In genomic region chr1:53706431-53707361, GRCm38 (mm10) we compare ENCODE assay signal across 8 mouse cellular contexts. TPM values are rescaled to one million over a fixed set of nuclear protein-coding genes. Genes with fewer than 3 reads are reported as not detected.
A peak's percentile ranks its signal among the peaks of the same experiment; 100 is the strongest.
DNase-seq lines count a peak whose midpoint lies in the region; ATAC-seq lines count a peak whose summit lies in the region.

Gene Dnah7a (minus strand): TSS chr1:53706784.

- DNase-seq in CD8-positive naive resting alpha-beta T cell, adult 2 months (ENCODE audit: low read depth in 2 of 2, low spot score in 2 of 2): peak; percentile 10 to 45
- DNase-seq in adrenal gland, postnatal 36 days: peak; percentile 23 to 29
- peak; percentile 11 to 39 for DNase-seq in heart, postnatal 14 days
- DNase-seq in layer of hippocampus, adult 9-11 months: peak; percentile 49
- peak; percentile 6 for DNase-seq in ovary, postnatal 14 days (ENCODE audit: low spot score)
- DNase-seq in thymus, postnatal 4 days: peak; percentile 65

- H3K9ac ChIP-seq in embryonic facial prominence, embryonic 15.5 days: 0 out of 2 replicates have a peak within 1 kb of the TSS, but pooled peaks have one; percentile 16
- peak within 1 kb of the TSS; percentile 23; the same call in 1 of the 2 replicates for H3K9ac ChIP-seq in lung, embryonic 15.5 days

- intact Hi-C loops in heart, postnatal 14 days (cut with DNase I): no loop called here

- peak within 1 kb of the TSS; percentile 49 for H3K4me3 ChIP-seq in embryonic facial prominence, embryonic 15.5 days (replicated peaks)
- H3K4me3 ChIP-seq in lung, embryonic 15.5 days: peak within 1 kb of the TSS; percentile 46

- peak; percentile 72 for ATAC-seq in embryonic facial prominence, embryonic 15.5 days (ENCODE audit: insufficient number of reproducible peaks, low FRiP score, low TSS enrichment, low read depth)
- ATAC-seq in lung, embryonic 15.5 days (ENCODE audit: borderline replicate concordance, extremely low read depth, low FRiP score, low TSS enrichment): peak; percentile 77; the same call in 1 of the 2 replicates

- no peaks in the 10 kb centered on the region for H3K36me3 ChIP-seq in embryonic facial prominence, embryonic 15.5 days
- H3K36me3 ChIP-seq in lung, embryonic 15.5 days: no peaks in the 10 kb centered on the region

- H3K4me2 ChIP-seq in embryonic facial prominence, embryonic 15.5 days (replicated peaks): peak within 1 kb of the TSS; percentile 85
- H3K4me2 ChIP-seq in lung, embryonic 15.5 days: peak within 1 kb of the TSS; percentile 86

- H3K9me3 ChIP-seq in embryonic facial prominence, embryonic 15.5 days (replicated peaks): no peaks in the 10 kb centered on the region
- H3K9me3 ChIP-seq in lung, embryonic 15.5 days: no peaks in the 10 kb centered on the region

- 0 out of 2 replicates have a peak, but pooled peaks cover 4% of the 10 kb centered on the region for H3K4me1 ChIP-seq in embryonic facial prominence, embryonic 15.5 days
- peaks cover 3% of the 10 kb centered on the region; the same call in 1 of the 2 replicates for H3K4me1 ChIP-seq in lung, embryonic 15.5 days

- H3K27ac ChIP-seq in embryonic facial prominence, embryonic 15.5 days (replicated peaks): 0 out of 2 replicates have a peak within 1 kb of the TSS, but pooled peaks have one; percentile 9
- H3K27ac ChIP-seq in lung, embryonic 15.5 days: no peak within 1 kb of the TSS

- H3K27me3 ChIP-seq in embryonic facial prominence, embryonic 15.5 days: no peaks in the 10 kb centered on the region
- no peaks in the 10 kb centered on the region for H3K27me3 ChIP-seq in lung, embryonic 15.5 days

- 7% methylated on average over 42 of the region's 42 CpGs for WGBS in embryonic facial prominence, embryonic 15.5 days
- 16% methylated on average over 42 of the region's 42 CpGs for WGBS in lung, embryonic 15.5 days

RNA-seq across cellular contexts. Expression of gene Dnah7a, which starts in this region (rescaled TPM):
- total RNA-seq in adrenal gland, postnatal 36 days (2021): under 1 TPM; 0.20 to 0.33 TPM
- polyA plus RNA-seq in embryonic facial prominence, embryonic 15.5 days (2015; fragmentation: Nextera tagmentation; extraction: Ambion mirVana): 1.5 and 2.8 TPM in 2 replicates
- total RNA-seq in heart, postnatal 14 days (2021): under 1 TPM in 1 of 2 experiments, not detected in 1; 0.05 TPM
- polyA plus RNA-seq in lung, embryonic 15.5 days (2015; fragmentation: Nextera tagmentation; extraction: Ambion mirVana): 1.8 and 2.0 TPM in 2 replicates

Comparison
In these comparisons a context has a peak if more than half of its experiments do, and no peak if none do; other contexts are left out.
1. Peak in DNase-seq in adrenal gland, postnatal 36 days; RNA of the gene not detected or under 1 TPM.
2. Peak in DNase-seq in heart, postnatal 14 days; RNA of the gene not detected or under 1 TPM.
3. DNase-seq: peak in every context shown above with its lines; median percentile 65 in thymus, postnatal 4 days; 49 in layer of hippocampus, adult 9-11 months; 28 in CD8-positive naive resting alpha-beta T cell, adult 2 months; 26 in adrenal gland, postnatal 36 days; 25 in heart, postnatal 14 days; 6 in ovary, postnatal 14 days.